Mouse (Mus musculus) MEL (cell line): ENCODE results near the gene Pimreg. TPM values are rescaled to one million over a fixed set of nuclear protein-coding genes. Genes with fewer than 3 reads are reported as not detected.

ENCODE experiments used
- DNase-seq: peaks from one replicate; pipeline ENCODE4 v3.0.0; 2011; ENCODE audit warnings: low read depth, low spot score
- H3K27ac ChIP-seq: 2 replicates; pipeline ENCODE4 v1.5.1; 2012; ENCODE audit warnings: low read depth, mild to moderate bottlenecking, control low read depth, low read length, moderate library complexity; ENCODE audit not compliant: control insufficient read depth
- H3K27me3 ChIP-seq, 2 experiments: fragments of 150-350 bp in 1 of 2; sonication (generic) in 1 of 2; 2 replicates each; pipeline ENCODE4 v1.6.1; 2012; ENCODE audit warnings: low read length in 2 of 2, mild to moderate bottlenecking in 2 of 2, improper control_type of control experiment in 1 of 2, moderate library complexity in 1 of 2; ENCODE audit not compliant: insufficient read depth in 2 of 2, control insufficient read depth in 1 of 2
- H3K36me3 ChIP-seq, 2 experiments: 2 replicates each; pipeline ENCODE4 v1.6.1; 2012 to 2014; ENCODE audit warnings: low read length in 2 of 2, improper control_type of control experiment in 1 of 2, inconsistent platforms in 1 of 2, mild to moderate bottlenecking in 1 of 2; ENCODE audit not compliant: insufficient read depth in 2 of 2, control insufficient read depth in 1 of 2
- H3K4me1 ChIP-seq, 2 experiments: fragments of 150-350 bp in 1 of 2; sonication (generic) in 1 of 2; 2 replicates each; pipeline ENCODE4 v1.6.1; 2012; ENCODE audit warnings: low read length in 2 of 2, improper control_type of control experiment in 1 of 2, mild to moderate bottlenecking in 1 of 2; ENCODE audit not compliant: insufficient read depth in 2 of 2, control insufficient read depth in 1 of 2
- H3K4me3 ChIP-seq, 2 experiments: fragments of 150-350 bp in 1 of 2; sonication (generic) in 1 of 2; 2 replicates each; pipeline ENCODE4 v1.5.1; 2012; ENCODE audit warnings: low read depth in 2 of 2, low read length in 2 of 2, mild to moderate bottlenecking in 2 of 2, moderate library complexity in 2 of 2, control low read depth in 1 of 2, improper control_type of control experiment in 1 of 2; ENCODE audit not compliant: control insufficient read depth in 1 of 2, insufficient read depth in 1 of 2
- H3K79me2 ChIP-seq: 2 replicates; pipeline ENCODE4 v1.6.1; 2012; ENCODE audit warnings: mild to moderate bottlenecking, low read length, moderate library complexity; ENCODE audit not compliant: control insufficient read depth, poor library complexity, insufficient read depth
- H3K9ac ChIP-seq: 2 replicates; pipeline ENCODE4 v1.6.1; 2012; ENCODE audit warnings: low read depth, mild to moderate bottlenecking, control low read depth, low read length, moderate library complexity; ENCODE audit not compliant: control insufficient read depth, poor library complexity, severe bottlenecking
- H3K9me3 ChIP-seq: fragments of 150-350 bp; sonication (generic); replicated peaks from 2 replicates; pipeline ENCODE4 v1.6.1; 2012; ENCODE audit warnings: mild to moderate bottlenecking, low read length, improper control_type of control experiment, moderate library complexity; ENCODE audit not compliant: insufficient read depth
- BHLHE40 ChIP-seq: IDR thresholded peaks from 2 replicates; pipeline ENCODE4 v1.6.1; 2012; ENCODE audit warnings: low read depth, mild to moderate bottlenecking, inconsistent platforms, low read length, improper control_type of control experiment, borderline replicate concordance
- CTCF ChIP-seq, 3 experiments: IDR thresholded peaks in 2 of 3; conservative IDR thresholded peaks in 1 of 3; 2 replicates each; pipeline ENCODE4 v1.5.1; 2011 to 2012; ENCODE audit warnings: low read length in 3 of 3, low read depth in 2 of 3, mild to moderate bottlenecking in 2 of 3, improper control_type of control experiment in 1 of 3, inconsistent platforms in 1 of 3, mixed read lengths in 1 of 3, moderate library complexity in 1 of 3; ENCODE audit not compliant: control insufficient read depth in 1 of 3, insufficient read depth in 1 of 3, poor library complexity in 1 of 3, severe bottlenecking in 1 of 3
- ELF1 ChIP-seq: IDR thresholded peaks from 2 replicates; pipeline ENCODE4 v1.6.1; 2014; ENCODE audit warnings: low read depth, mild to moderate bottlenecking, inconsistent platforms, low read length, improper control_type of control experiment, moderate library complexity
- ETS1 ChIP-seq: IDR thresholded peaks from 2 replicates; pipeline ENCODE4 v1.6.1; 2012; ENCODE audit warnings: low read depth, mild to moderate bottlenecking, inconsistent platforms, low read length, improper control_type of control experiment, moderate library complexity
- HCFC1 ChIP-seq: IDR thresholded peaks from 2 replicates; pipeline ENCODE4 v1.6.1; 2012; ENCODE audit warnings: low read depth, mild to moderate bottlenecking, inconsistent platforms, low read length, improper control_type of control experiment, moderate library complexity
- JUND ChIP-seq: IDR thresholded peaks from 2 replicates; pipeline ENCODE4 v1.6.1; 2011; ENCODE audit warnings: low read depth, mild to moderate bottlenecking, improper control_type of control experiment, low read length
- MAFK ChIP-seq: IDR thresholded peaks from 2 replicates; pipeline ENCODE4 v1.6.1; 2011; ENCODE audit warnings: low read depth, mild to moderate bottlenecking, low read length, improper control_type of control experiment, borderline replicate concordance
- MAX ChIP-seq: IDR thresholded peaks from 2 replicates; pipeline ENCODE4 v1.6.1; 2011; ENCODE audit warnings: low read length, improper control_type of control experiment
- MAZ ChIP-seq: IDR thresholded peaks from 2 replicates; pipeline ENCODE4 v1.6.1; 2012; ENCODE audit warnings: low read depth, mild to moderate bottlenecking, inconsistent platforms, low read length, improper control_type of control experiment
- NRF1 ChIP-seq: IDR thresholded peaks from 2 replicates; pipeline ENCODE4 v1.6.1; 2014; ENCODE audit warnings: low read depth, mild to moderate bottlenecking, inconsistent platforms, low read length, improper control_type of control experiment, moderate library complexity; ENCODE audit not compliant: poor library complexity, insufficient read depth, severe bottlenecking
- RAD21 ChIP-seq: IDR thresholded peaks from 2 replicates; pipeline ENCODE4 v1.6.1; 2011; ENCODE audit warnings: mild to moderate bottlenecking, low read depth, low read length, improper control_type of control experiment
- SIN3A ChIP-seq: IDR thresholded peaks from 2 replicates; pipeline ENCODE4 v1.6.1; 2012; ENCODE audit warnings: low read length, improper control_type of control experiment, inconsistent platforms
- SMC3 ChIP-seq: IDR thresholded peaks from 2 replicates; pipeline ENCODE4 v1.6.1; 2011; ENCODE audit warnings: low read depth, low read length, improper control_type of control experiment
- USF1 ChIP-seq: IDR thresholded peaks from 2 replicates; pipeline ENCODE4 v1.6.1; 2014; ENCODE audit warnings: low read depth, mild to moderate bottlenecking, inconsistent platforms, low read length, improper control_type of control experiment, moderate library complexity
- ZC3H11A ChIP-seq: IDR thresholded peaks from 2 replicates; pipeline ENCODE4 v1.6.1; 2012; ENCODE audit warnings: low read depth, mild to moderate bottlenecking, inconsistent platforms, low read length, improper control_type of control experiment
- ZMIZ1 ChIP-seq: IDR thresholded peaks from 2 replicates; pipeline ENCODE4 v1.6.1; 2012; ENCODE audit warnings: low read depth, mild to moderate bottlenecking, inconsistent platforms, low read length, improper control_type of control experiment, moderate library complexity
- ZNF384 ChIP-seq: IDR thresholded peaks from 2 replicates; pipeline ENCODE4 v1.6.1; 2012; ENCODE audit warnings: low read depth, mild to moderate bottlenecking, inconsistent platforms, low read length, improper control_type of control experiment
- polyA plus RNA-seq, 2 experiments: library from polyadenylated mRNA; stranded (reverse) in 1 of 2; unstranded in 1 of 2; fragments of >175 nt in 1 of 2; fragments of >200 nt in 1 of 2; gene quantifications; 2 replicates each; pipeline versions ENCODE4 v1.2.1 to v1.2.4; 2012; ENCODE audit warnings: low replicate concordance in 2 of 2, low read depth in 1 of 2; ENCODE audit not compliant: insufficient read length in 2 of 2, insufficient read depth in 1 of 2, missing spikeins in 1 of 2
- total RNA-seq: library from RNA; depleted of rRNA; stranded (reverse); fragments of 300-350 nt; gene quantifications from 2 replicates; pipeline ENCODE4 v1.2.3, GENCODE M21; 2012

The Pimreg gene
- total and polyA plus RNA-seq, 3 experiments = 24.3 to 45.3 TPM; not detected in 1

DNA sequence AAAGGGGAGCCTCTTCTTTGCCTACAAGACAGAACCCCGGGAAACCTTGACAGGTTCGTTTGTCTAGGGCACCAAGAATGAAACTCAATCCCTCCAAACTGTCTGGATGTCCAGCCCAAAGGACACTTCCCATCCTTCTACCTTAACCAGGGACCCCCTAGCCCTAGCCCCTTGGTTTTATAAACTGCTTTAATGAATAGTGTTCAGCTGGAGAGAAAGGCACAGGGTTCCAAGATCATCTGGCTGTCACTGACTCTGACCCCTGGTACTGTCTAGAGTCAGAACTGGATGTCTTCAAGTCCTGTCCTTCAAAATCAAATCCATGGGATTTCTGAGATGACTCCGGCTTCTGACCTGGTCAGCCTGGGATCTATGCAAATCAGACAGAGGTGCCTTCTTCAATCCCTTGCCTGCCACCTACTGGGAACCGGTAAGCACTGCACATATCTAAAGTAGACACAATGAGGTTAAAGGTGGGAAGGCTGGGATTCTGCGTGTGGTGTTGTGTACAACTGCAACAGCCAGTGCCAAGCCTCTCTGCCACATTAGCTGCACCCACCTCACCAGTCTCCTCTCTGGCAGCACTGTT, 17.5 kb upstream of the Pimreg start:
- peaks cover 5 to 22% of the 10 kb centered on the region in 2 experiments for H3K4me1 ChIP-seq
- peaks cover 0 to 3% of the 10 kb centered on the region in 2 experiments; a peak in 2 of 4 replicates for H3K36me3 ChIP-seq
- H3K9ac ChIP-seq = no peak overlapping the region
- H3K27ac ChIP-seq = no peak overlapping the region
- no peaks in the 10 kb centered on the region for H3K79me2 ChIP-seq
- peak; percentile 86 for DNase-seq
- TF ChIP-seq NRF1 (0 out of 2 replicates have a peak, but pooled peaks have one; percentile 4), ETS1 (no peak), CTCF (IDR thresholded peaks at IDR 0.05 in 2 of 3, conservative IDR thresholded peaks at IDR 0.05 in 1 of 3; ENCODE audit: control insufficient read depth in 1 of 3, insufficient read depth in 1 of 3, low read depth in 2 of 3, low read length in 3 of 3, poor library complexity in 1 of 3, severe bottlenecking in 1 of 3) (peak; percentile 56 to 70 (median 68)), RAD21 (peak; percentile 60), SIN3A (no peak), ELF1 (no peak), JUND (no peak), BHLHE40 (no peak), HCFC1 (no peak), ZC3H11A (peak; percentile 35), MAZ (no peak), USF1 (no peak), SMC3 (peak; percentile 43), MAX (no peak), ZMIZ1 (no peak), MAFK (no peak)
- H3K4me3 ChIP-seq = no peak overlapping the region
- no peaks in the 10 kb centered on the region for H3K9me3 ChIP-seq
- no peaks in the 10 kb centered on the region for H3K27me3 ChIP-seq

DNA sequence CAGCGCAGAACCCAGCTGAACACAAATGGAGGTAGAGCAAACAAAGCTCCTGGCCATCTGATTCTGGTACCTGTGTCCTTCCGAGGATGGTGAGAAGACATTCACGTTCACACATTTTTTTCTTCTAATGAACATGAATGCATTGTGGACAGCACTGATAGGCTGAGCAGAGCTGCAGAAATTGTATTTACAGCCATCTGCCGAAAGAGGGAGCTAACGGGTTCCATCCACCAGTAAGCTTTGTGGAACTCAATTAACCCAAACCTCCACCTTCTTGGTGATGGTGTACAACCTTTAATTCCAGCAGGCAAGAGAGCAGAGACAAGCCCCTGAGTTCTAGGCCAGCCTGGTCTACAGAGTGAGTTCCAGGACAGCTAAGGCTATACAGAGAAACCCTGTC, 16.0 kb upstream of the Pimreg start:
- H3K4me1 ChIP-seq = peaks cover 4 to 18% of the 10 kb centered on the region in 2 experiments
- H3K4me3 ChIP-seq = no peak overlapping the region
- H3K9me3 ChIP-seq = no peaks in the 10 kb centered on the region
- DNase-seq = peak; percentile 65
- H3K36me3 ChIP-seq = peaks cover 0 to 3% of the 10 kb centered on the region in 2 experiments; a peak in 2 of 4 replicates
- no peaks in the 10 kb centered on the region for H3K27me3 ChIP-seq
- H3K9ac ChIP-seq = no peak overlapping the region
- peak; percentile 15; the same call in 1 of the 2 replicates for TF ChIP-seq ZNF384
- no peak for TF ChIP-seq SIN3A
- TF ChIP-seq HCFC1 = no peak
- TF ChIP-seq JUND = no peak
- peak; percentile 49 to 53 (median 53) for TF ChIP-seq CTCF (IDR thresholded peaks at IDR 0.05 in 2 of 3, conservative IDR thresholded peaks at IDR 0.05 in 1 of 3; ENCODE audit: control insufficient read depth in 1 of 3, insufficient read depth in 1 of 3, low read depth in 2 of 3, low read length in 3 of 3, poor library complexity in 1 of 3, severe bottlenecking in 1 of 3)
- no peak overlapping the region for H3K27ac ChIP-seq
- H3K79me2 ChIP-seq = no peaks in the 10 kb centered on the region
